Mouse (Mus musculus): ENCODE measurements around the gene Prrc2b.

DNA sequence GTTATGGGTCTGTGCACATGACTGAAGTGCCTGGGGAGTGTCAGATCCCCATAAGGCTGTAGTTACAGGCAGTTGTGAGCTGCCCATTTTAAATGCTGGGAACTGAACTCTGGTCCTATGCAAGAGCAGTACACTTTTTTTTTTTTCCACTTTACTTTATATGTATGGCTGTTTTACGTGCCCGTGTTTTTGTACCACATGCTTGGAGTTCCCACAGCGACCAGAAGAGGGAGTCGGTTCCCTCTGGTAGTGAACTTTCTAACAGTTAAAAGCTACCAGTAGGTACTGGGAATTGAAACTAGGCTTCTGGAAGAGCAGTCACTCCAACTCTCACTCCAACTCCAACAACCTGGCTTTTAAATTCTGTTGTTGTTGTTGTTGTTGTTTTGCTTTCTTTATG, 109.8 kb downstream of the Prrc2b start:
- TF ChIP-seq CTCF (IDR thresholded peaks at IDR 0.05; ENCODE audit: control insufficient read depth, insufficient read depth, low read length) = peak; percentile 31; the same call in 1 of the 2 replicates
- TF ChIP-seq POLR2A (IDR thresholded peaks at IDR 0.05; ENCODE audit: borderline replicate concordance, control insufficient read depth, low read depth, low read length) = no peak
